Mouse (Mus musculus) brain, adult 10 weeks (tissue): Measurements from ENCODE around the gene Tifab. TPM values are rescaled to one million over a fixed set of nuclear protein-coding genes. Genes with fewer than 3 reads are reported as not detected.

Source experiments
- polyA plus RNA-seq: library from polyadenylated mRNA; stranded (reverse); fragments of 350-450 nt; fragmentation: Illumina TruSeq; extraction: RNeasy Lipid Tissue Mini Kit (QIAGEN cat#74804); gene quantifications from one replicate; pipeline ENCODE4 v1.2.3, GENCODE M21; 2015; ENCODE audit warnings: low read depth, low replicate concordance

Gene Tifab
- polyA plus RNA-seq = 3.4 TPM

DNA sequence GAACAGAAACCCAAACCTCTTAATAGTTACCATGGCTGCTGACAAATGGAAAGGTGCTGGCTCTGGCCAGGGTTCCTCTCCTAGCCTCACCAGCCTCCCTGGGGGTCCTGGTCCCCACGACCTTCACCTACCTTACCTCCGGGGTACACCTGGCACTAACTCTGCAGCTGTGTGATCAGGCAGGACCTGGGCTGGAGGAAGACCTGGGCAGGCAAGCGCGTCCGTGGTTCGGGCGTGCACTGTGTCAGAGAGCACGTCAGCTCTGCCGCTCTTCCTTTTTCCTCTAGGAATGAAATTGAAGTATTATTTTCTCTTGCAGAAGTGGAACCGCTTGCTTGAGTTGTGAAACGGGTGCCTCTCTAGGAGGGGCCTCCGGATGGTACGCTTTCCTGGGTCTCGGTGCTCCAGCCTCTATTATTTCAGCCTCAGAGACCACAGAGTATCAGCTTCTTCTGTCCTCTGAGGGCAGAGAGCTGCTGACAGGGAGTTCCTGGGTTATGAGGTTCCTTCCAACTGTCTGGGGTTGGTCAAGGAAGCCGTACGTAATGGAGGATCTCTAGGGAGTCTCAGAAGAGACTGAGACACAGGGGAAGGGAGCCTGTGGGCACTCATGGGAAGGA is at the start of gene Tifab:
TSS of gene Tifab (minus strand) at position 470 of the 620 bp plus-strand sequence.

DNA sequence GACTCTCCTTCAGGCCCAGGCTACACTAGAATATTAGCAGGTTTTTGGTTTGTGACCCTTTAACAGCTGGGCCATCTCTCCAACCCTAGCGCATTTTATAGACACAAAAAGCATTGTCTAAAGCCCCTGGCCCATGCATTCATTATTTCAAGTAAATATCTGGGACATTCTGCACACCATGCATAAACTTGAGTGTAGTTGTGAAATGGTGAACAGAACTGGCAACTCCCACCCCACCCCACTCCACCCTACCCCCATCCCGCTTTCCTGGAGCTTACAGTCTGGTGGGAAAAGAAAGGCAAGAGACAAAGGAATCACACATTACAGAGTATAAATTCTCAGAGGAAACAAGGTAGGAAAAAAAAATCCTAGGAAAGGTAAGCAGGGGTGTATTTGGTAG is 42.5 kb downstream of the Tifab start, which contains the start of gene H2afy:
TSS of gene H2afy (minus strand) at position 162 of the 400 bp plus-strand sequence.

Other genes with a start within 250 kb of the Tifab start
- gene H2afy, start 42.5 kb downstream of the Tifab start, polyA plus RNA-seq = 95.6 TPM
- not detected for gene Neurog1, start 73.3 kb upstream of the Tifab start, polyA plus RNA-seq
- gene Cxcl14, start 117.7 kb upstream of the Tifab start, polyA plus RNA-seq = 124 TPM
- gene Gm3045, start 247.7 kb upstream of the Tifab start, polyA plus RNA-seq = not detected